Mouse (Mus musculus) heart, postnatal 0 days (tissue): ENCODE results near the gene Maml1.

Experiments used
- CTCF ChIP-seq: IDR thresholded peaks from 2 replicates; pipeline ENCODE4 v1.5.1; 2016; ENCODE audit warnings: antibody characterized with exemption, control low read depth, low read depth
- EP300 ChIP-seq: IDR thresholded peaks from 2 replicates; pipeline ENCODE4 v1.6.1; 2016; ENCODE audit warnings: antibody characterized with exemption, low read depth

- TF ChIP-seq EP300 (no peak), CTCF (no peak)
Measured at GRCm38 (mm10) chr11:50238324-50238723, 53.8 kb downstream of the Maml1 start, which contains the start of gene Ltc4s.
